Mouse (Mus musculus) inflammation-experienced regulatory T-cells, adult 16 weeks (primary cell): ENCODE data around the gene Btbd35f12. TPM values are rescaled to one million over a fixed set of nuclear protein-coding genes. Genes with fewer than 3 reads are reported as not detected.

Experiments used
- polyA plus RNA-seq: library from polyadenylated mRNA; unstranded; fragments of 100-300 nt; shearing (Covaris generic); gene quantifications from one replicate; pipeline ENCODE4 v1.2.1, GENCODE M21; 2017

Btbd35f12 gene
- polyA plus RNA-seq, result not detected

GRCm38 (mm10) chrX:33313079-33313478 lies at the start of gene Btbd35f12:
Gene Btbd35f12, plus strand, starts transcription at chrX:33313379.

Other genes with a start within 250 kb of the Btbd35f12 start
- gene Spin2-ps6, start 78.5 kb upstream of the Btbd35f12 start, polyA plus RNA-seq, result not detected